Mouse (Mus musculus) thymus, adult 2 months (tissue): ENCODE data around the gene Ankrd22.

ENCODE experiments used
- CTCF ChIP-seq: fragments of 200-500 bp; IDR thresholded peaks from 2 replicates; pipeline ENCODE4 v1.5.1; 2012; ENCODE audit warnings: mild to moderate bottlenecking, control low read depth, low read length, moderate library complexity, borderline replicate concordance; ENCODE audit not compliant: control insufficient read depth, poor library complexity, insufficient read depth; ENCODE audit errors: extremely low read depth
- POLR2A ChIP-seq: fragments of 200-500 bp; IDR thresholded peaks from 2 replicates; pipeline ENCODE4 v1.6.1; 2012; ENCODE audit warnings: mild to moderate bottlenecking, low read length, control low read depth, moderate library complexity; ENCODE audit not compliant: control insufficient read depth, poor library complexity, insufficient read depth; ENCODE audit errors: extremely low read depth

GRCm38 (mm10) chr19:34192008-34192963 lies 26.4 kb upstream of the Ankrd22 start, which contains the start of gene Stambpl1:
- TF ChIP-seq CTCF (no peak; the same call in 1 of the 2 replicates), POLR2A (peak; percentile 48; the same call in 1 of the 2 replicates)
